Mouse (Mus musculus): ENCODE data around the gene Aph1b. TPM values are rescaled to one million over a fixed set of nuclear protein-coding genes. Genes with fewer than 3 reads are reported as not detected.
A peak's percentile ranks its signal among the peaks of the same experiment; 100 is the strongest.
"Not testable (repeated sequence)": the region's sequence is repeated elsewhere in the genome, so short reads cannot be mapped to it uniquely, and the experiment has no call there.

Gene Aph1b
- polyA plus RNA-seq, 1 experiment from 2014 or later = 12.2 TPM

DNA sequence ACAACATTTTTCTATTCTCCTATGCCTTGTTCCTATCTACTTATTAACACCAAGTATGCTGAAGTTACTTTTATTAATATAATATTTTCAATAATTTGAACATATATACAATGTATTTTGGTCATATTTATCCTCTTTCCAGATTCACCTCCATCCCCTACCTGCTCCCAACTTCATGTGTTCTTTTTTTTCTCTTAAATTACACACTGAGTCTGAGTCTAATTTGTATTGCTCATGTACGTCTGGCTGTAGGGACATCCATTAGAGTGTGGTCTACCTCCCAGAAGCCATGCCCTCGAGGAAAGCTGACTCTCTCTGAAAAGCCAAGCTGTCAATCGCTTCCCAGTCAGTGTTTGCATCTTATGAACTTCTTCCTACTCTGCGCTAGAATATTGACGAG, 1.4 kb upstream of the Aph1b start, which contains the start of gene Gm10647:
Gm10647 (plus strand) TSS at position 301 of the 400 bp plus-strand sequence.
- H3K9ac ChIP-seq = peak within 1 kb of the TSS; percentile 15; the same call in 1 of the 2 replicates
- H3K27me3 ChIP-seq = no peaks in the 10 kb centered on the region
- no peaks in the 10 kb centered on the region for H3K36me3 ChIP-seq
- peak within 1 kb of the TSS; percentile 61 for H3K4me2 ChIP-seq (replicated peaks)
- H3K4me1 ChIP-seq = 0 out of 2 replicates have a peak, but pooled peaks cover 3% of the 10 kb centered on the region
- ATAC-seq (ENCODE audit: insufficient number of reproducible peaks, insufficient read depth, low FRiP score, low TSS enrichment) = no peak
- 67% methylated on average over 5 of the region's 5 CpGs for WGBS
- H3K9me3 ChIP-seq = no peaks in the 10 kb centered on the region
- peak within 1 kb of the TSS; percentile 61 for H3K4me3 ChIP-seq
- H3K27ac ChIP-seq = peak within 1 kb of the TSS; percentile 90; the same call in 1 of the 2 replicates

DNA sequence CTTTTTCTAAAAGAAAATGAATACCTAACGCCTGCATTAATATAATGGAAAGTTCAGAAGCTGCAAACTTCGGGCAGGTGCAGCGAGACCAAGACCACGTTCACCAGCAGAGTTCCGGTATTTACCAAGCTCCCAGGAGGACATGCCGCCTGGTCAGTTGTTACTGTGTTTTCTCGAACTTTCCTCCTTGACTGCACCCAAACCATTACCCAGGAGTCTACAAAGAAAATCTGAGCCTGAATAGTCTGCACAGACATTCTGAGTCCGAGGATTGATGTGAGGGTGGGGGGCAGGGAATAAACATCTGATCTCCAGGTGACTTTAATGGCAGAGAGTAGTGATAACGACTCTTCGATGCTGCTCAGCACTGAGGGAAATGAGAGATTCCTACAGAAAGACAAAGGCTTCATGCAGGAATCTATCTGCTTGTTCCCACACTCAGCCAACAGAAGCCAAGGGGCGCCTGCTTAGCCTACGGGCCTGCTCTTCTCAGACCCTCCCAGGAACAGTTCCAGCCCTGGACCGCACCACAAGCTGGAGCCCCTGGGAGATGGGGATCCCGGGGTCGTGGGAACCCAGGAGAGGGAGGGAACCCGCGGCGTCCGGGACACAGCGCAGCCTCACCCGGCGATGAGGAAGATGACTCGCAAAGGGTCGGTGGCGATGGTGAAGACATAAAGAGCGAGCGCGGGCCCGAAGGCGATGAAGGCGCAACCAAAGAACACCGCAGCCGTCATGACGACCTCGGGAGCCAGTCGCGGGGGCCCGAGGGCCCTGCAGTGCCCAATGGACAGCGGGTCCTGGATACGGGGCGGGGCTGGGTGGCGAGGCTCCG, 444 bp downstream of the Aph1b start:
- H3K4me1 ChIP-seq = 0 out of 2 replicates have a peak, but pooled peaks cover 3% of the 10 kb centered on the region
- peak; percentile 11 for ATAC-seq (ENCODE audit: insufficient number of reproducible peaks, insufficient read depth, low FRiP score, low TSS enrichment)
- WGBS = 2% methylated on average over 43 of the region's 43 CpGs
- peak overlapping the region; percentile 61 for H3K4me2 ChIP-seq (replicated peaks)
- no peaks in the 10 kb centered on the region for H3K36me3 ChIP-seq
- H3K27me3 ChIP-seq = no peaks in the 10 kb centered on the region
- peak overlapping the region; percentile 63 for H3K9ac ChIP-seq
- H3K9me3 ChIP-seq = no peaks in the 10 kb centered on the region
- peak overlapping the region; percentile 90 for H3K27ac ChIP-seq
- H3K4me3 ChIP-seq = peak overlapping the region; percentile 61

DNA sequence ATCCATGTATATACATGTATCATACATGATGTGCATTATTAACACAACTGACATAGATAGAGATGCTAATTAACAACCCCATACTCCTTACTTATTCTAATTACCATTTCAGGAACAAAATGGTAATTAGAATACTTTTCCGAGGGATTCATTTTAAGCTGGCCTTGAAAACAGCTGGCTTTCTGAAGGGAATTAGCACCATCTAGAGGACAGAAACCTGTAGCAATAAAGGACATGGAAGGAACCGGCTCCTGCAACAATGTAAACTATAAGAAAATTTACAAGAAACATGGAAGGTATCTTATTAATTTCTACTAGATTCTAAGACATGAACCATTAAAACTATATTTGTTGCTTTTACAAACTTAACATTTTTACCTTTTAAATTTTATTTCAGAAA, 7.5 kb downstream of the Aph1b start:
- Histone ChIP-seq H3K27me3 (no peaks in the 10 kb centered on the region), H3K27ac (no peak overlapping the region), H3K9ac (no peak overlapping the region), H3K9me3 (no peaks in the 10 kb centered on the region), H3K4me1 (no peaks in the 10 kb centered on the region), H3K36me3 (no peaks in the 10 kb centered on the region), H3K4me3 (no peak overlapping the region), H3K4me2 (replicated peaks) (no peak overlapping the region)
- 6% methylated on average over 2 of the region's 2 CpGs for WGBS
- ATAC-seq (ENCODE audit: insufficient number of reproducible peaks, insufficient read depth, low FRiP score, low TSS enrichment) = no peak

DNA sequence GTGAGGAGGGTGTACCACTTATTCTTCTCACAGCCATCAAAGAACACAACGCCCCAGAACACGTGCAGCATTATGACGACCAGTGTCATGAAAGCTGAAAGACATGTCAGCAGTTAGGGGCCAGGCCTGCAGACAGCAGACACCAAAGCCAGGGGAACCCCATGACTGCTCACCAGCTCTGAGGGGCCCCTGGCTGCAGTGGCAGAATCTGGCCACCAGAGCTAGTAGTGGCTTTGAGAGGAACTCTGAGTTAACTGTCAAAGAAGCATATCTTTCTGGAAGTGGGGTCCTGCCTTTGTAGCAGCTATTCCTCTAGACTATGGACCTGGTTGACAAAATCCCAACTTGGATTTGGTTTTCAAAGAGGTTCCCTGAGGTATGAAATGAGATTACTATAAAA, 10.7 kb downstream of the Aph1b start:
- H3K27me3 ChIP-seq; H3K9me3 ChIP-seq; H3K9ac ChIP-seq; ATAC-seq (ENCODE audit: insufficient number of reproducible peaks, insufficient read depth, low FRiP score, low TSS enrichment); H3K27ac ChIP-seq; H3K4me3 ChIP-seq; H3K4me2 ChIP-seq (replicated peaks); H3K4me1 ChIP-seq; H3K36me3 ChIP-seq: not testable (repeated sequence)
- 100% methylated on average over 1 of the region's 3 CpGs for WGBS

DNA sequence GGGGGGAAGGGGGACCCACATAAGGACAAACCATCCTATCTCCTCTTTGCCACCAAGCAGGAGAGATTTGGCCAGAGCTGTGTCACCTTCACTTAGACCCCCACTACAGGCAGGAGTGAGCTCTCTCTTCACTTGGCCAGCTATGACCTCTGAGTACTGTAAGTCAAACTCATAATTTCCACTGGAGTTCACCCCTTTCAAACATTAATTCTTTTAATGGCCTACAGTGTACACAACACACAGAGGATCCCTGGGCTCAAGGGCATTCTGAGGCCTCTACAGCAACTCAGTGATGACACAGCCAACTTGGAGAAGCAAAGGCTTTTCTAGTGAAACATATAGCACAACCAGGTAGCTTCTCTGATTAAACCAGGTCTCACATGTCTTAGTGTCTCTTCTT, 24.6 kb downstream of the Aph1b start:
- no peak for ATAC-seq (ENCODE audit: insufficient number of reproducible peaks, insufficient read depth, low FRiP score, low TSS enrichment)

DNA sequence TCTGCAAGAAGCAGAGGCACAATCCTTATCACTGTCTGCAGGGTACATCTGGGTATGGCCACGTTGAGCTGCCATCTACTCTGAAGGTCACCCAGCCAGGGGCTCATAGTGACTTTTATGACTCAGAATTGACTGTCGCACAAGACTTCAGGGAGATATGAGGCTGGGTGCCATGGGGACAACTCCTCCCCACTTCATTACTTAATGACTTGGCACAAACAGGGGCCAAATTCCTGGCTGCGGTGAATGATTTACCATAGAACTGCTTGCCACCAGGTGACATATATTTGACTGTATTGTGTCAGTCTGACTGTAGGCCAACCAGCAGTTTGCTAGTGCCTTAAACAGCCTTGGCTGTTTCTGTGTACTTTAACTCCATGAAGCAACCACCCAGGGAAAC, 26.0 kb downstream of the Aph1b start:
- H3K4me3 ChIP-seq = no peak overlapping the region
- H3K4me1 ChIP-seq = no peaks in the 10 kb centered on the region
- WGBS = 86% methylated on average over 3 of the region's 3 CpGs
- H3K9ac ChIP-seq = no peak overlapping the region
- no peak overlapping the region for H3K27ac ChIP-seq
- H3K36me3 ChIP-seq = no peaks in the 10 kb centered on the region
- no peaks in the 10 kb centered on the region for H3K27me3 ChIP-seq
- no peak overlapping the region for H3K4me2 ChIP-seq (replicated peaks)
- ATAC-seq (ENCODE audit: insufficient number of reproducible peaks, insufficient read depth, low FRiP score, low TSS enrichment) = no peak
- H3K9me3 ChIP-seq = no peaks in the 10 kb centered on the region

More for the DNA sequence above, 24.6 kb downstream of the Aph1b start:
- H3K27ac ChIP-seq = no peak overlapping the region
- no peaks in the 10 kb centered on the region for H3K9me3 ChIP-seq
- no peak overlapping the region for H3K4me3 ChIP-seq
- no peaks in the 10 kb centered on the region for H3K27me3 ChIP-seq
- no peaks in the 10 kb centered on the region for H3K36me3 ChIP-seq
- H3K4me2 ChIP-seq (replicated peaks) = no peak overlapping the region
- no peak overlapping the region for H3K9ac ChIP-seq
- no peaks in the 10 kb centered on the region for H3K4me1 ChIP-seq

DNA sequence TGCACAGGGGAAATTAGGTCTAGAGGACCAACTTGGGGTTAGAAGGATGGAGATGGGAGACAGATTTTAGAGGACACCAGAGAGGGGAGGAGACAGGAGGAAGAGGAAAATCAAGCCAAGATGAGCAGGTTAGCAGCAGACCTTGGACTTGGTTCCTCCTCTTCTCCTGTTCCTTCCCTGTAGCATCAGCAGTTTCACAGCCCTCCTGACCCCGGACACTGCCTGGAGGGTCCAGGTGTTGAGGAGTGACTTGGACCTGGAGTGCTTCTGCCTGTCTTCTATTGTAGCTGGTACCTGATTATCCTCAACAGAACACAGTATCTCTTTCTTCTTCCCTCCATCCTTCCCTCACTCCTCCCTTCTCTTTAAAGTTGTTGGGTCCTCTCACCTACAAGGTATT, 26.6 kb downstream of the Aph1b start:
- WGBS = 90% methylated on average over 1 of the region's 1 CpGs
- no peak for ATAC-seq (ENCODE audit: insufficient number of reproducible peaks, insufficient read depth, low FRiP score, low TSS enrichment)
- Histone ChIP-seq H3K9me3 (no peaks in the 10 kb centered on the region), H3K27ac (no peak overlapping the region), H3K27me3 (no peaks in the 10 kb centered on the region), H3K4me2 (replicated peaks) (no peak overlapping the region), H3K4me1 (no peaks in the 10 kb centered on the region), H3K4me3 (no peak overlapping the region), H3K36me3 (no peaks in the 10 kb centered on the region), H3K9ac (no peak overlapping the region)

DNA sequence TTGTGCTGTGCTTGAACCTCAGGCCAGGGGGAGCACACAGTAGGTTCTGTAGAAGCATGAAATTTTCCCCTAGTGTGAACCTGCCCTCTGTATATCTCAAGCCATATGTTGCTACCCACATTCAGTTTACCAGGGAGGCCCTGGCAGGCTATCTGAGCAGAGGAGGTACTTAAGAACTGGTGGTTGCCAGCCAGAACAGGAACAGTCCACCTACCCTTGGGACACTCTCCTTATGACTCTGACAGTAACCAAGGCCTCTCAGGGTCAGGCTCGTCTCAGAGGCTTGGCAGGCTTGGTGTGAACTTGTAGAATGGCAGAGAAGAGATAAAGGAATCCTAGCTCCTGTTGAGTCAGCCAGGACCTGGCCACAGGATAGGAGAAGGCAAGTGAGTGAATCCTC, 34.3 kb downstream of the Aph1b start:
- H3K36me3 ChIP-seq = no peaks in the 10 kb centered on the region
- no peak overlapping the region for H3K4me2 ChIP-seq (replicated peaks)
- no peak overlapping the region for H3K27ac ChIP-seq
- WGBS = 68% methylated on average over 1 of the region's 1 CpGs
- no peaks in the 10 kb centered on the region for H3K9me3 ChIP-seq
- no peak overlapping the region for H3K4me3 ChIP-seq
- no peak for ATAC-seq (ENCODE audit: insufficient number of reproducible peaks, insufficient read depth, low FRiP score, low TSS enrichment)
- H3K4me1 ChIP-seq = no peaks in the 10 kb centered on the region
- no peaks in the 10 kb centered on the region for H3K27me3 ChIP-seq
- no peak overlapping the region for H3K9ac ChIP-seq

DNA sequence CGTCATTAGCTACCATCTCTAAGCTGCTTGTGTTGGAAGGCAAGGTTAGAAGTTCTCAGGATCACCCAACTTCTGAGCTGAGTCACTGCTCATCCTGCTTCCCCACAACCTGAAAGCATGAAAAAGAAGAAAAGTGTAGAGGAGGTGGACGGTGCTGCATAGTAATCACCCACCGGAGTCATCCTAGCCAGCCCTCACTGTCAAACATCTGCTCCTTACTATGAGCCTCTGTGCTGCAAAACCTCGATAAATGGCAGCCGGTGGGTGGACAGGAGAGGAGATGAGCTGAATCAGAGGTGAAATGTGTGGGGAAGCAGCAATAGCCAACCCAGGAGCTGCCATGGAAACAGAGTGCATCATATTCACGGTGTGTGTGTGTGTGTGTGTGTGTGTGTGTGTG, 42.4 kb downstream of the Aph1b start:
- Histone ChIP-seq H3K27ac (no peak overlapping the region), H3K4me1 (no peaks in the 10 kb centered on the region), H3K4me2 (replicated peaks) (no peak overlapping the region), H3K9me3 (no peaks in the 10 kb centered on the region), H3K36me3 (no peaks in the 10 kb centered on the region), H3K27me3 (no peaks in the 10 kb centered on the region), H3K9ac (no peak overlapping the region), H3K4me3 (no peak overlapping the region)
- no peak for ATAC-seq (ENCODE audit: insufficient number of reproducible peaks, insufficient read depth, low FRiP score, low TSS enrichment)
- WGBS = 79% methylated on average over 6 of the region's 6 CpGs

DNA sequence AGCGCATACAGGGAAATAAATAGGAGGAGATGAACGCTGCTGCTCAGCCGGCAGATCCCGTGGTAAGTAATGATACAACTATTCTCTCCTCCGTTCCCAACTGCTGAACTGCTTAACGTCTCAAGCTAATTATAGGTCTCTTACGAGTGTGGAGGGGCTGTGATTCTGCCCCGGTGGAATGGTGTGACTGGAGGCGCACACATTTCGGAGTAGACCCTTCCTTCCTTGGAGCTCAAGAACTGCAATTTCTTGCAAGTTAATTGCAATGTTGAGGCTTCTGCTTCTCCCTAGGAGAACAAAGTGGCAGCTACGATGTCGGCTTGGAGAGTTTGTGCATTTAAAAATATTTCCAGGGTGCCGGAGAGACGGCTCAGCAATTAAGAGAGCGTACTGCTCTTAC, 46.9 kb downstream of the Aph1b start:
- 84% methylated on average over 15 of the region's 15 CpGs for WGBS
- Histone ChIP-seq H3K4me1 (no peaks in the 10 kb centered on the region), H3K27ac (no peak overlapping the region), H3K27me3 (peaks cover 3% of the 10 kb centered on the region; the same call in 1 of the 2 replicates), H3K9ac (no peak overlapping the region), H3K4me2 (replicated peaks) (no peak overlapping the region), H3K36me3 (no peaks in the 10 kb centered on the region), H3K9me3 (no peaks in the 10 kb centered on the region), H3K4me3 (no peak overlapping the region)
- no peak for ATAC-seq (ENCODE audit: insufficient number of reproducible peaks, insufficient read depth, low FRiP score, low TSS enrichment)

DNA sequence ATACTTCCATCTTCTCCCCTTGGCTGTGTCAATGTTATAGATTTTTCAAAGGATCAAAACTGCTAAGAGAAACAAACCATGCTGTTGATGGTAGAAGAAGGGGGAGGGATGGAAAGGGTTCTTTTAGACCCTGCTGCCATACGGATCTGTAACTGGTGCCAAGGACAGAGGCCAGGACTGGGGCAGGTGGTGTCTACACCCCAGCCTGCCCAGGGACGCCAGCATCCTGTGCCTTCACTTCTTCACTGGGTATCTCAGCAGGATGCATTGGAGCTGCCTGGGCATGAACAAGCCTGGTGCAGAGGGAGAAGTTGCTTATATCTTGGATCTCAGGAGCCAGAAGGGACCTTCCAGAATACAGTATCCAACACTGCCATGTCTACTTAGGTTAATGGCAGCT, 50.8 kb downstream of the Aph1b start:
- peaks cover 3% of the 10 kb centered on the region; the same call in 1 of the 2 replicates for H3K27me3 ChIP-seq
- H3K4me1 ChIP-seq = no peaks in the 10 kb centered on the region
- no peak overlapping the region for H3K27ac ChIP-seq
- ATAC-seq (ENCODE audit: insufficient number of reproducible peaks, insufficient read depth, low FRiP score, low TSS enrichment) = no peak
- no peak overlapping the region for H3K9ac ChIP-seq
- H3K4me3 ChIP-seq = no peak overlapping the region
- H3K9me3 ChIP-seq = no peaks in the 10 kb centered on the region
- H3K36me3 ChIP-seq = no peaks in the 10 kb centered on the region
- no peak overlapping the region for H3K4me2 ChIP-seq (replicated peaks)
- WGBS = 76% methylated on average over 2 of the region's 2 CpGs

DNA sequence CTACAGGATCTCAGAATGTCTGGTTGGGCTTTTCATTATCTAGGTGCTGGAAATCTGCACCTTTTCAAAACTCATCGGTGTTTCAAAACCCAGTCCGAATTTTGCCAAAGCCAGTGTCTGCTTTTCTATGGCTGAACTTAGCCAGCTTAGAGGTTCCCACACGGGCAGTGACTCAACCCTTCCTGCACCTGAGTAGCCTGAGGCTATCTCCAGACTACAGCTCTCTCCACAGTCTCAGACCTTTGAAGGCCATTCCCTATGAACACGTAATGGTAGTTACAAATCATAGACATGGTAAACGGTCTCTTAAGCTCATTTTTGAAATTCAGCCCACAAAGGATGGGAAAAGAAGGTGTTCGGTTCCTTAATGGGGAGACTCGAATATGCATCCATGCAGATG, 55.8 kb downstream of the Aph1b start:
- Histone ChIP-seq H3K27me3 (no peaks in the 10 kb centered on the region), H3K4me3 (no peak overlapping the region), H3K9me3 (no peaks in the 10 kb centered on the region), H3K4me2 (replicated peaks) (no peak overlapping the region), H3K9ac (no peak overlapping the region; the same call in 1 of the 2 replicates), H3K27ac (no peak overlapping the region), H3K36me3 (no peaks in the 10 kb centered on the region), H3K4me1 (no peaks in the 10 kb centered on the region)
- WGBS = 78% methylated on average over 7 of the region's 7 CpGs
- ATAC-seq (ENCODE audit: insufficient number of reproducible peaks, insufficient read depth, low FRiP score, low TSS enrichment) = no peak

Measured in embryonic facial prominence, embryonic 12.5 days (tissue).